27 mouse cellular contexts compared by ENCODE assay signal in the genomic region with DNA sequence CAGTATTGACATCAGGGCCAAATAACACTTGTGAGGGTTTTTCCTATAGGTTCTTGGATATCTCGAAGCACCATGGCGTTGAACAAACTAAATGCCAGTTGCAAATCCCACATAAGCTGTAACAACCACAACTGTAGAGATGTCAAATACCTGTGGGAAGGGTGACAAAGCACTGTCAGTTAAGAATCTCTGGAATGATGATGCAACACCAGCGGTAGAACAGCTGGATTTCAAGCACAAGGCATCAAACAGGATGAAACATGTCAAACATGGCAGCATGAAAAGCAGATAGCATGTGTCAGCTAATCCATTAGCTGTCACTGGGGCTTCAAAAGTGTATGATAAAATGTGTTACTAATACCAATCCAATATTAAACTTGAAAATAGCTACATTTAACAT.
"Had no signal": no experiment of that assay in that cellular context is flagged by ENCODE, and none has a peak within 500 bp of the region (broad histone marks: within the 10 kb centered on the region; RNA-seq: fewer than 3 reads in every experiment).

No protein-coding gene starts in this region.

- H3K27me3 ChIP-seq: embryonic facial prominence, embryonic 12.5 days; embryonic facial prominence, embryonic 15.5 days; forebrain, embryonic 12.5 days; forebrain, embryonic 13.5 days; forebrain, embryonic 15.5 days had no signal

- DNase-seq: cerebellum, adult 9-11 months; cerebellum, postnatal 10 days; cerebellum, postnatal 14 days; cerebellum, postnatal 25 days; cerebellum, postnatal 36 days; embryo, embryonic 11 days; forebrain, postnatal 0 days; gastrocnemius, adult 2 months; gastrocnemius, postnatal 10 days; gastrocnemius, postnatal 14 days; gastrocnemius, postnatal 25 days; gastrocnemius, postnatal 36 days; heart, adult 11 months; heart, adult 18-20 months; heart, adult 2 months had no signal

- H3K4me1 ChIP-seq: embryonic facial prominence, embryonic 10.5 days; embryonic facial prominence, embryonic 12.5 days; embryonic facial prominence, embryonic 13.5 days; embryonic facial prominence, embryonic 15.5 days; forebrain, embryonic 10.5 days; forebrain, embryonic 12.5 days; forebrain, embryonic 13.5 days; forebrain, embryonic 15.5 days; heart, embryonic 10.5 days had no signal

- H3K27ac ChIP-seq: embryonic facial prominence, embryonic 10.5 days; embryonic facial prominence, embryonic 12.5 days; embryonic facial prominence, embryonic 13.5 days; embryonic facial prominence, embryonic 15.5 days; forebrain, embryonic 10.5 days; forebrain, embryonic 12.5 days; forebrain, embryonic 13.5 days; forebrain, embryonic 15.5 days; gastrocnemius, adult 2 months; heart, adult 2 months; heart, embryonic 10.5 days had no signal

- H3K9ac ChIP-seq: embryonic facial prominence, embryonic 12.5 days; embryonic facial prominence, embryonic 13.5 days; embryonic facial prominence, embryonic 15.5 days; forebrain, embryonic 12.5 days; forebrain, embryonic 13.5 days; forebrain, embryonic 15.5 days; forebrain, postnatal 0 days had no signal

- H3K36me3 ChIP-seq: embryonic facial prominence, embryonic 10.5 days; embryonic facial prominence, embryonic 12.5 days; embryonic facial prominence, embryonic 13.5 days; embryonic facial prominence, embryonic 15.5 days; forebrain, embryonic 10.5 days; forebrain, embryonic 12.5 days; forebrain, embryonic 15.5 days; heart, embryonic 10.5 days had no signal

- H3K9me3 ChIP-seq: embryonic facial prominence, embryonic 10.5 days; embryonic facial prominence, embryonic 12.5 days; embryonic facial prominence, embryonic 13.5 days; embryonic facial prominence, embryonic 15.5 days; forebrain, embryonic 10.5 days; forebrain, embryonic 12.5 days; forebrain, embryonic 13.5 days; forebrain, embryonic 15.5 days; heart, embryonic 10.5 days had no signal

- ATAC-seq: forebrain, embryonic 13.5 days; forebrain, embryonic 14.5 days; forebrain, embryonic 15.5 days; forebrain, embryonic 16.5 days; forebrain, postnatal 0 days had no signal

- H3K4me3 ChIP-seq: embryonic facial prominence, embryonic 10.5 days; embryonic facial prominence, embryonic 12.5 days; embryonic facial prominence, embryonic 13.5 days; embryonic facial prominence, embryonic 15.5 days; erythroblast, embryonic 14.5 days; forebrain, embryonic 10.5 days; forebrain, embryonic 12.5 days; forebrain, embryonic 13.5 days; forebrain, embryonic 15.5 days; gastrocnemius, adult 2 months; heart, adult 2 months; heart, embryonic 10.5 days had no signal

- H3K4me2 ChIP-seq: embryonic facial prominence, embryonic 12.5 days; embryonic facial prominence, embryonic 13.5 days; embryonic facial prominence, embryonic 15.5 days; forebrain, embryonic 12.5 days; forebrain, embryonic 13.5 days; forebrain, embryonic 15.5 days had no signal
